Mouse (Mus musculus) G1E (cell line): ENCODE results near the gene Fam174b. TPM values are rescaled to one million over a fixed set of nuclear protein-coding genes. Genes with fewer than 3 reads are reported as not detected.

ENCODE experiments used
- ATAC-seq: 2 replicates; pipeline ENCODE4 v1.8.0; 2016; ENCODE audit warnings: mild to moderate bottlenecking; ENCODE audit not compliant: insufficient number of reproducible peaks, poor library complexity, low FRiP score, severe bottlenecking; ENCODE audit errors: extremely low read depth
- DNase-seq: peaks from one replicate; pipeline ENCODE4 v3.0.0; 2012; ENCODE audit warnings: low spot score
- H3K27me3 ChIP-seq: 2 replicates; pipeline ENCODE4 v1.6.1; 2012; ENCODE audit warnings: mild to moderate bottlenecking, low read length, inconsistent platforms; ENCODE audit not compliant: insufficient read depth
- H3K36me3 ChIP-seq: replicated peaks from 2 replicates; pipeline ENCODE3; 2012; ENCODE audit warnings: mild to moderate bottlenecking, inconsistent platforms
- H3K4me1 ChIP-seq: 2 replicates; pipeline ENCODE4 v1.6.1; 2012; ENCODE audit warnings: low read depth, low read length, inconsistent platforms, mixed read lengths; ENCODE audit not compliant: insufficient read depth
- H3K4me3 ChIP-seq: 2 replicates; pipeline ENCODE4 v1.5.1; 2012; ENCODE audit warnings: low read depth, mild to moderate bottlenecking, inconsistent platforms, low read length, moderate library complexity, mixed read lengths
- H3K9me3 ChIP-seq: replicated peaks from 2 replicates; pipeline ENCODE4 v1.6.1; 2012; ENCODE audit warnings: inconsistent platforms
- CTCF ChIP-seq: IDR thresholded peaks from 2 replicates; pipeline ENCODE4 v1.5.1; 2012; ENCODE audit warnings: low read depth, low read length, inconsistent platforms, mixed read lengths
- GATA1 ChIP-seq: IDR thresholded peaks from 2 replicates; pipeline ENCODE4 v1.6.1; 2012; ENCODE audit warnings: borderline replicate concordance, low read length, inconsistent platforms, mixed read lengths
- GATA2 ChIP-seq: IDR thresholded peaks from 2 replicates; pipeline ENCODE4 v1.6.1; 2012; ENCODE audit warnings: low read depth, low read length, inconsistent platforms, borderline replicate concordance
- POLR2AphosphoS5 ChIP-seq: IDR thresholded peaks from 2 replicates; pipeline ENCODE4 v1.6.1; 2012; ENCODE audit warnings: low read depth, low read length, inconsistent platforms; ENCODE audit not compliant: insufficient replicate concordance
- TAL1 ChIP-seq: conservative IDR thresholded peaks from 2 replicates; pipeline ENCODE4 v1.6.1; 2012; ENCODE audit warnings: low read depth, low read length, inconsistent platforms, mixed read lengths
- polyA plus RNA-seq: library from polyadenylated mRNA; stranded (reverse); fragments of >175 nt; gene quantifications from 2 replicates; pipeline ENCODE4 v1.2.3, GENCODE M21; 2012
- total RNA-seq, 2 experiments: library from RNA; stranded (forward) in 1 of 2; stranded (reverse) in 1 of 2; fragments of 200-1000 nt in 1 of 2; fragments of >200 nt in 1 of 2; fragmentation: Nextera tagmentation in 1 of 2; gene quantifications; 2 replicates each; pipeline ENCODE4 v1.2.3; 2014 to 2017

Fam174b gene
- total and polyA plus RNA-seq, 3 experiments, result 0.02 to 1.5 TPM; not detected in 1

DNA sequence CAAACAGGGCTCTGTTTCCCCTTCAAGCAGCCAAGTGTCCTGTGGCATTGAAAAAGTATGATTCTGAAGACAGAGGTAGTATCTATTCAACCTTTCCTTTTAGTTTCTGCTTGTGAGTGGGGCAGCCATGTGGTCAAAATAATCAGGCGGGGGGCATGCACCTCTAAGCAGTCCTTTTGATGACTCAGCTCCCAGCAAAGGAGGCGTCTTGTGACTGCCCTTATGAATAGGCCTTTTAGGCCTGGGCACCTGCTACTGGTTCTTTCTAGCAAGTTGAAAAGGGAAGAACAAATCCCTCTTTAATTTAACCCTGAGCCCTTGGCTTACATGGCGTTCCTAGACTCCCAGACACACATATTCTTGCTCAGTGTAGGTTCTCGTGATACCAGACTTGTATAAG lies 6.7 kb downstream of the Fam174b start:
- peaks cover 13% of the 10 kb centered on the region for H3K27me3 ChIP-seq
- no peaks in the 10 kb centered on the region for H3K36me3 ChIP-seq
- peaks cover 6% of the 10 kb centered on the region for H3K4me1 ChIP-seq
- DNase-seq (no peak), ATAC-seq (no peak)
- no peak overlapping the region for H3K4me3 ChIP-seq
- no peaks in the 10 kb centered on the region for H3K9me3 ChIP-seq
- TF ChIP-seq GATA2 (no peak), TAL1 (no peak), CTCF (no peak), GATA1 (no peak), POLR2AphosphoS5 (no peak)

DNA sequence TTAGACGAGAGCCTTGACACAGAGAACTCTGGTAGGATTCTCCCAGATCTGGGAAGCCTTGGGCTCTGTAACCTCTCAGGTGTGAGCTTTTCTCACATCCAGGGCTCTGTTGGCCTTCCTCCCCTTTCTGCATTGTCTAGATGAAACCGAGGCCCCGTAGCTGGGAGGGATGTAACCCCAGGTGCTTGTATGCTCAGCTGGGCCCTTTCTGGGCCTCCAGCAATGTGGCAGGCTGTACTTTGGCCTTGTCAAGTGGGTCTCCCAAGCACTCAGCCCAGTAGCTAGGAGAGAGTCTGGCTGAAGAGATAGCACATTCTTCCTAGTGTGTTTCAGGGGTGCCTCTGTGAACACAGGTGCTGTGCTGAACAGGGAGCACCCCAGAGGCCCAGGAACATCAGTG lies 7.4 kb downstream of the Fam174b start:
- no peak overlapping the region for H3K4me3 ChIP-seq
- peaks cover 6% of the 10 kb centered on the region for H3K4me1 ChIP-seq
- H3K27me3 ChIP-seq, result peaks cover 13% of the 10 kb centered on the region
- no peak for TF ChIP-seq GATA1
- no peaks in the 10 kb centered on the region for H3K36me3 ChIP-seq
- no peak for DNase-seq
- no peaks in the 10 kb centered on the region for H3K9me3 ChIP-seq
- no peak for ATAC-seq

DNA sequence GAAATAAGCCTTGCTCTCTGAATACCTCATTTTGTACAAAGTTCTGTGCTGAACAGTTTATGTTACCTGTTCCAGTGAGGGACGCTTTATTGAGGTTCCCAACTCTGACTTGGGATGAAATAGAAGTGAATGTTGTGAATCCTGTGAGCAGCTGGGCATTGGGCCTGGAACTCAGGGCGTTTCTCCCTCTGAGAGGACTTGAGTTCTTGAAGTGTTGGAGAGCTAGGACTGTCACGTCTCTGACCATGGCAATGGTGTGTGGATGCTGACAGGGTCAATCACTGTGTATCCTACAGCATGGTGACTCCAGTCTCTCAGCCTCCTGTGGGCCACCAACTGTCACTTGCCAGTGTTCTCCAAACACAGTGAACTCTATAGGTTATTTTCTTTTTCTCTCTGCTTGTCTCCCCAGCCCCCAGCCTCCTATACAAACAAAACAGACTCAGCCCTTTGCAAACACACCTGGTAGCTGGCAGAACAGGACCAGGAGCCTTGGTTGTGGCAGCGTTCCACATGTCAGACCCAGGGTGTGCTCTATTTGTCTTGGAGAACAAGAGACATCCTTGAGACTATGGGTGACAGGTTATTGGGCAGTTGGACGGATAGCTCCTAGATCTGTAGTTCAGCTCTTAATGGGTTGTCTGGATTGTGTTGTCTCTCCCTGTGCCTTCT lies 8.5 kb downstream of the Fam174b start:
- Histone ChIP-seq H3K36me3 (no peaks in the 10 kb centered on the region), H3K27me3 (peaks cover 13% of the 10 kb centered on the region), H3K4me1 (peaks cover 6% of the 10 kb centered on the region), H3K9me3 (no peaks in the 10 kb centered on the region), H3K4me3 (no peak overlapping the region)
- ATAC-seq, result no peak
- TF ChIP-seq CTCF (no peak), POLR2AphosphoS5 (no peak), TAL1 (no peak), GATA1 (no peak), GATA2 (no peak)
- no peak for DNase-seq

DNA sequence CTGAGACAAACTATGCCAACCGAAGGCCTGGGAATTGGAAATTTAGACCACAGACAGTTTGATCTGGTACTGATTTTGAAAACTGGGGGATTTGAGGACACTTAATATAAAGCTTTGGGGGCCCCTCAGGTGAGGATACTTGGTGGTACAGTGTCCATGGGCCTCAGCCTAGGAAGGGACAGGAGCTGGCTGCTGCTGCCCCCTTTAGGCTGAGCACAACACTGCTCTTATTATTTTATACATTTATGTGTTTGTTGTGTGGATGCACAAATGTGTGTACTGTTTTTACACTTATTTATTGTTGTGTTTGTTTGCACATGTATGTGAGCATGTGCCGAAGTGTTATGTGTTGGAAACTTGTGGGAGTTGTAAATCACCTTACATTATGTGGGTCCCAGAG lies 9.2 kb downstream of the Fam174b start:
- Histone ChIP-seq H3K36me3 (no peaks in the 10 kb centered on the region), H3K4me1 (peaks cover 6% of the 10 kb centered on the region), H3K4me3 (no peak overlapping the region), H3K9me3 (no peaks in the 10 kb centered on the region), H3K27me3 (peaks cover 13% of the 10 kb centered on the region)
- DNase-seq, result no peak
- ATAC-seq, result no peak
- TF ChIP-seq GATA1 (no peak), CTCF (no peak), GATA2 (no peak), TAL1 (no peak), POLR2AphosphoS5 (no peak)

DNA sequence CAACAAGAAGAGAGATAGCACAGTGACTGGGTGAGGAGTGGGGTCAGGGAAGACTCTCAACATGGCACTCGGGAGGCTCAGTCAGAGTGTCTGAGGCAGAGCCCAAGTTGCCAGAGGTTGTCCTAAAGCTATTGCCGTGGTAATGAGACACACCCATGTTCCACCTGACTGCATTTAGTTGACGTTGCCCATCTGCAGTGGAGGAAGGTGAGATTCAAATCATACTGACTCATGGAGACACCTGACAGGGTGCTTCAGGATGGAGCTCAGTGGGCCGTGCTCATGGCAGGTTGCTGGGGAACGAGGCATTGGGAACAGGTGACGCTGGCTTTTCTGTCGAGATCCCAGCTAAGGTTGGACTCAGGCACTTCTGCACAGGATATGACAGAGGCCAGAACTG lies 9.9 kb downstream of the Fam174b start:
- no peak for TF ChIP-seq GATA2
- no peaks in the 10 kb centered on the region for H3K9me3 ChIP-seq
- H3K36me3 ChIP-seq, result no peaks in the 10 kb centered on the region
- peaks cover 13% of the 10 kb centered on the region for H3K27me3 ChIP-seq
- DNase-seq (no peak), ATAC-seq (no peak)
- H3K4me3 ChIP-seq, result no peak overlapping the region
- peaks cover 6% of the 10 kb centered on the region for H3K4me1 ChIP-seq

DNA sequence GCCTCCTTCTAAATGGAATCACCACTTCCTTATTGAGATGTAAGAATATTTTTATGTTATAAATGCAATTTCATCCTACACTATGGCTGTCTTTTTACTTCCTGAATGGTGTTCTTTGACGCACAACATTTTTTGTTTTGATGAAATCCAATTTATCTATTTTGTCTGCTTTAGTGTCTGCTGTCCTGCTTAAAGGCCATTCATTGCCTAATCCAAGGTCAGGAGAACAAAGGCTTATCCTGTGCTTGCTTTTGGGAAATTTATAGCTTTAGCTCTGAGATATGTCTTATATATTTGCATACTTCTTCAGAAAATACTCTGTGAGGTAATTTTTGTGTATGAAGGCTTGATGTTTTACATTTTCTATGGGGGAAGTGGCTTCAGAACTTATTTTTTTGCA lies 13.5 kb downstream of the Fam174b start:
- no peak for DNase-seq

DNA sequence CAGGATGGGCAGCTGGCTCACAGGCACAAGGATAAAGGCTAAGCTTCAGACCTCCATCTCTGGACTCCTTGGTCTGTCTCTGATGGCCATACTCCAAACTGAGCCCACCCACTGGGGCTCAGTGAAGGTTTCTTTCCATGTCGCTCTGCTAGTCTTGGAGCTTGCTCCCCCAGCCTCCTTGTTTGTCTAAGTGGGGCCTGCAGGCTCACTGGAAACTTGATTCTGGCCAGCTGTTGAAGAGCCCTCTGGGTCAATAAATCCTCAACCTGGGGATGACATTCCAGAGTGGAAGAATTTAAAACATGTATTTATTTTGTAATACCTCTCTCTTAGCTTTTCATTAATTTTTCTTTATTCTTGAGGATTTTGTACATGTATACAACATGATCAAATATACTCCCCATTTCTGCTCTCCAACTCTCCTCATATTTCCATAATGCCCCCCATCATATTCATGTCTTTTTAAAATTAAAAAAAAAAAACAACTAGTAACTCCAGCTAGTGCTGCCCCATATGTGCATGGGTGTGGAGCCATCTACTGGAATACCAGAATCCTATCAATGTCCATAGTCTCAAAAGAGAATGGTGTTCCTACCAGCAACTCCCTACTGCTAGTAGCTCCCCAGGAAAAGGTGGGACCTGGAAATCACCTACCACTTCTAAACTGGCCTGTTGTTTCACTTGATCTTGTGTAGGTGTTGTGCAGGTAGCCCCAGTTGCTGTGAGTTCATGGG lies 15.4 kb downstream of the Fam174b start:
- 0 out of 2 replicates have a peak, but pooled peaks cover 2% of the 10 kb centered on the region for H3K9me3 ChIP-seq
- no peak for ATAC-seq
- DNase-seq, result no peak

More for the DNA sequence above, 13.5 kb downstream of the Fam174b start:
- Histone ChIP-seq H3K9me3 (0 out of 2 replicates have a peak, but pooled peaks cover 2% of the 10 kb centered on the region), H3K4me1 (peaks cover 4% of the 10 kb centered on the region), H3K36me3 (no peaks in the 10 kb centered on the region), H3K4me3 (no peak overlapping the region), H3K27me3 (peaks cover 12% of the 10 kb centered on the region)
- TF ChIP-seq GATA2 (no peak), TAL1 (no peak), CTCF (no peak), GATA1 (no peak), POLR2AphosphoS5 (no peak)
- ATAC-seq, result no peak

More for the DNA sequence above, 15.4 kb downstream of the Fam174b start:
- Histone ChIP-seq H3K4me3 (no peak overlapping the region), H3K27me3 (peaks cover 21% of the 10 kb centered on the region), H3K36me3 (no peaks in the 10 kb centered on the region), H3K4me1 (no peaks in the 10 kb centered on the region)
- TF ChIP-seq CTCF, result no peak
- no peak for TF ChIP-seq GATA1
- TF ChIP-seq TAL1, result no peak
- no peak for TF ChIP-seq POLR2AphosphoS5
- TF ChIP-seq GATA2, result no peak
